Mouse (Mus musculus) liver, adult (tissue): Measurements from ENCODE around the gene Ufm1.

Source experiments
- GATA4 ChIP-seq: IDR thresholded peaks from 2 replicates; pipeline ENCODE4 v1.6.1; 2014; ENCODE audit warnings: mild to moderate bottlenecking, low read length; ENCODE audit not compliant: insufficient replicate concordance

The Ufm1 gene

GRCm38 (mm10) chr3:53863383-53864220, at the start of gene Ufm1:
Ufm1 (minus strand) TSS chr3:53863830.
- TF ChIP-seq GATA4, result peak; percentile 64; the same call in 1 of the 2 replicates

GRCm38 (mm10) chr3:53890619-53891540, 27.2 kb upstream of the Ufm1 start:
- TF ChIP-seq GATA4, result no peak

- no peak for TF ChIP-seq GATA4
Observed at GRCm38 (mm10) chr3:53871596-53871995, 8.0 kb upstream of the Ufm1 start.

GRCm38 (mm10) chr3:53870482-53870881, 6.9 kb upstream of the Ufm1 start:
- no peak for TF ChIP-seq GATA4

GRCm38 (mm10) chr3:53869263-53869662, 5.6 kb upstream of the Ufm1 start:
- no peak for TF ChIP-seq GATA4

GRCm38 (mm10) chr3:53868212-53868611, 4.6 kb upstream of the Ufm1 start:
- no peak for TF ChIP-seq GATA4

- TF ChIP-seq GATA4, result no peak
Observed at GRCm38 (mm10) chr3:53854831-53855230, 8.8 kb downstream of the Ufm1 start.

GRCm38 (mm10) chr3:53854261-53854660, 9.4 kb downstream of the Ufm1 start:
- TF ChIP-seq GATA4, result no peak

GRCm38 (mm10) chr3:53848262-53848661, 15.4 kb downstream of the Ufm1 start:
- TF ChIP-seq GATA4, result no peak

- TF ChIP-seq GATA4, result no peak
Observed at GRCm38 (mm10) chr3:53847726-53848125, 15.9 kb downstream of the Ufm1 start.

- no peak for TF ChIP-seq GATA4
Observed at GRCm38 (mm10) chr3:53846206-53846928, 17.3 kb downstream of the Ufm1 start.

- no peak for TF ChIP-seq GATA4
Observed at GRCm38 (mm10) chr3:53844786-53845185, 18.8 kb downstream of the Ufm1 start, which contains the start of gene Gm10985. Gm10985 (plus strand) TSS chr3:53845086.

- no peak for TF ChIP-seq GATA4
Observed at GRCm38 (mm10) chr3:53834238-53834637, 29.4 kb downstream of the Ufm1 start.

GRCm38 (mm10) chr3:53813421-53813977, 50.1 kb downstream of the Ufm1 start:
- no peak for TF ChIP-seq GATA4
